Mouse (Mus musculus) neutrophil, adult 5-6 weeks (primary cell): ENCODE data around the gene Csrp1. TPM values are rescaled to one million over a fixed set of nuclear protein-coding genes. Genes with fewer than 3 reads are reported as not detected.

ENCODE experiments used
- ATAC-seq: fragments of 151-379, 151-347 bp; 2 replicates; pipeline ENCODE4 v1.8.0; 2017; ENCODE audit warnings: mild to moderate bottlenecking, moderate TSS enrichment; ENCODE audit not compliant: insufficient number of reproducible peaks, poor library complexity, low FRiP score, severe bottlenecking; ENCODE audit errors: extremely low read depth
- total RNA-seq: library from RNA; stranded (forward); fragments of 200-1000 nt; gene quantifications from 2 replicates; pipeline ENCODE4 v1.2.3, GENCODE M21; 2017

Csrp1 gene
- 27.5 and 32.7 TPM in 2 replicates for total RNA-seq

- no peak for ATAC-seq
Measured at GRCm38 (mm10) chr1:135719983-135720382, at the start of gene Csrp1. TSS of gene Csrp1 (plus strand) at chr1:135720061.

- peak; percentile 65 for ATAC-seq
Measured at GRCm38 (mm10) chr1:135670397-135671130, 49.3 kb upstream of the Csrp1 start.

GRCm38 (mm10) chr1:135671406-135671805, 48.5 kb upstream of the Csrp1 start:
- ATAC-seq: no peak

- no peak for ATAC-seq
Measured at GRCm38 (mm10) chr1:135671956-135672355, 47.9 kb upstream of the Csrp1 start.

- ATAC-seq: no peak
Measured at GRCm38 (mm10) chr1:135672374-135672773, 47.5 kb upstream of the Csrp1 start.

- ATAC-seq: no peak
Measured at GRCm38 (mm10) chr1:135673423-135673822, 46.4 kb upstream of the Csrp1 start.

GRCm38 (mm10) chr1:135675449-135676129, 44.3 kb upstream of the Csrp1 start:
- ATAC-seq: no peak

GRCm38 (mm10) chr1:135676247-135676646, 43.6 kb upstream of the Csrp1 start:
- no peak for ATAC-seq

GRCm38 (mm10) chr1:135676938-135677682, 42.8 kb upstream of the Csrp1 start:
- no peak for ATAC-seq

- ATAC-seq: no peak
Measured at GRCm38 (mm10) chr1:135678145-135678544, 41.7 kb upstream of the Csrp1 start.

- ATAC-seq: peak; percentile 52
Measured at GRCm38 (mm10) chr1:135680716-135681115, 39.1 kb upstream of the Csrp1 start.

GRCm38 (mm10) chr1:135681122-135681521, 38.7 kb upstream of the Csrp1 start:
- no peak for ATAC-seq

- ATAC-seq: no peak
Measured at GRCm38 (mm10) chr1:135684895-135685294, 35.0 kb upstream of the Csrp1 start.

- ATAC-seq: no peak
Measured at GRCm38 (mm10) chr1:135685316-135685715, 34.5 kb upstream of the Csrp1 start.

- no peak for ATAC-seq
Measured at GRCm38 (mm10) chr1:135686792-135687510, 32.9 kb upstream of the Csrp1 start.

GRCm38 (mm10) chr1:135687771-135688492, 31.9 kb upstream of the Csrp1 start:
- ATAC-seq: 0 out of 2 replicates have a peak, but pooled peaks have one; percentile 27

GRCm38 (mm10) chr1:135688686-135689085, 31.2 kb upstream of the Csrp1 start:
- ATAC-seq: no peak

GRCm38 (mm10) chr1:135690784-135691416, 29.0 kb upstream of the Csrp1 start:
- no peak for ATAC-seq
